Mouse (Mus musculus) liver, postnatal 0 days (tissue): ENCODE measurements around the gene Ccni. TPM values are rescaled to one million over a fixed set of nuclear protein-coding genes. Genes with fewer than 3 reads are reported as not detected.

Experiments
- ATAC-seq: fragments of 200-750 bp; cut with Nextera tagmentation; 2 replicates; pipeline ENCODE4 v1.8.0; 2017; ENCODE audit warnings: mild to moderate bottlenecking, moderate library complexity
- DNase-seq: peaks from one replicate; pipeline ENCODE4 v3.0.0-alpha.2; 2016
- H3K27ac ChIP-seq: fragments of 300-500 bp; sonication (generic); 2 replicates; pipeline ENCODE4 v1.5.1; 2014; ENCODE audit warnings: antibody characterized with exemption, moderate library complexity, mild to moderate bottlenecking, low read depth
- H3K27me3 ChIP-seq: fragments of 300-500 bp; sonication (generic); 2 replicates; pipeline ENCODE4 v1.6.1; 2014; ENCODE audit warnings: low read length, control low read depth, mixed read lengths; ENCODE audit not compliant: insufficient read depth
- H3K36me3 ChIP-seq: fragments of 300-500 bp; sonication (generic); replicated peaks from 2 replicates; pipeline ENCODE4 v1.6.1; 2014; ENCODE audit warnings: mild to moderate bottlenecking, control low read depth, low read length, moderate library complexity, mixed read lengths; ENCODE audit not compliant: insufficient read depth
- H3K4me1 ChIP-seq: fragments of 300-500 bp; sonication (generic); 2 replicates; pipeline ENCODE4 v1.6.1; 2014; ENCODE audit warnings: antibody characterized with exemption, mild to moderate bottlenecking, control low read depth; ENCODE audit not compliant: insufficient read depth
- H3K4me2 ChIP-seq: fragments of 300-500 bp; sonication (generic); 2 replicates; pipeline ENCODE4 v1.6.1; 2014; ENCODE audit warnings: low read depth, mild to moderate bottlenecking, low read length, moderate library complexity, mixed read lengths
- H3K4me3 ChIP-seq: fragments of 300-500 bp; sonication (generic); 2 replicates; pipeline ENCODE4 v1.5.1; 2014; ENCODE audit warnings: low read depth, low read length
- H3K9ac ChIP-seq: fragments of 300-500 bp; sonication (generic); replicated peaks from 2 replicates; pipeline ENCODE4 v1.6.1; 2014; ENCODE audit warnings: mild to moderate bottlenecking, moderate library complexity
- H3K9me3 ChIP-seq: fragments of 300-500 bp; sonication (generic); 2 replicates; pipeline ENCODE4 v1.6.1; 2016; ENCODE audit warnings: mild to moderate bottlenecking, control low read depth, low read length, mixed read lengths
- CTCF ChIP-seq: sonication (generic); IDR thresholded peaks from 2 replicates; pipeline ENCODE4 v1.5.1; 2016; ENCODE audit warnings: antibody characterized with exemption, low read depth
- EP300 ChIP-seq: IDR thresholded peaks from 2 replicates; pipeline ENCODE4 v1.6.1; 2016; ENCODE audit warnings: antibody characterized with exemption, low read depth, mild to moderate bottlenecking
- WGBS: fragments of 180-500 bp; shearing (Covaris S2); extraction: QIAGEN DNeasy Blood & Tissue Kit; methylation state at CpG from one replicate; pipeline ENCODE4 v1.1.7; 2014; ENCODE audit not compliant: insufficient replicate concordance; 5-methylcytosine and 5-hydroxymethylcytosine counted together
- polyA plus RNA-seq: library from polyadenylated mRNA; unstranded; fragments of >200 nt; fragmentation: Nextera tagmentation; extraction: Ambion mirVana; gene quantifications from 2 replicates; pipeline ENCODE4 v1.2.1, GENCODE M21; 2015

The Ccni gene
- 41.2 and 41.9 TPM in 2 replicates for polyA plus RNA-seq

- ATAC-seq (peak; percentile 97), DNase-seq (peak; percentile 96)
- Histone ChIP-seq H3K27me3 (no peaks in the 10 kb centered on the region), H3K9me3 (no peaks in the 10 kb centered on the region), H3K27ac (peak within 1 kb of the TSS; percentile 99), H3K4me2 (peak within 1 kb of the TSS; percentile 79), H3K36me3 (peaks cover 3% of the 10 kb centered on the region), H3K9ac (peak within 1 kb of the TSS; percentile 98), H3K4me1 (peaks cover 11% of the 10 kb centered on the region), H3K4me3 (peak within 1 kb of the TSS; percentile 94)
- WGBS: under 1% methylated on average over 78 of the region's 79 CpGs
- TF ChIP-seq EP300: peak; percentile 87
- no peak for TF ChIP-seq CTCF
Measured at GRCm38 (mm10) chr5:93206109-93207005, at the start of gene Ccni, which contains the start of gene 2010109A12Rik. Gene Ccni (minus strand): TSS chr5:93206495. Gene 2010109A12Rik (plus strand): TSS chr5:93206518.

DNA sequence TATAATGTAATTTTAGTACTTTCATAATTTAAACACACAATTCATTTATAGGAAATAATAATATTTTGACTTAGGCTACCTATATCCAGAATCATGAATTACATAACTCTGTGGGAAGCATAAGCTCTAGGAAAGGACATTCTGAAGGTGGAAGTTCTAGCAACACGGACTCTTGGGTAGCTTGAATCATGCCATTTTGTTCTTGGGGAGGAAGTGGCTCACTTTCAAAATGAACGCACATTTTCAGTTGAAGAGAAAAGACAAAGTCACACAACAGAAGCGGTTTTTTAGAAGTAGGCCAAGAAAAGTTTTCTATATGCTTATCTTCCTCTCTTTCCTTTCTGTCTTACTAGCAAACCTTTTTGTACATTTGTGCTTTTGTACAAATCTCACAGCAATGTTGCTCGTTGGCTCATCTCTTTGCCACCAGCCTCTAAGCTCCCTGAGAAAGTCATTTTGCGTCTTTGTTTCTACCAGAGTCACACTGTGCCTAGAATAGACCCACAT lies 49.5 kb upstream of the Ccni start:
- TF ChIP-seq CTCF (no peak), EP300 (no peak)
- Histone ChIP-seq H3K36me3 (no peaks in the 10 kb centered on the region), H3K4me2 (no peak overlapping the region), H3K27ac (no peak overlapping the region), H3K9ac (no peak overlapping the region), H3K4me3 (no peak overlapping the region), H3K9me3 (no peaks in the 10 kb centered on the region), H3K4me1 (peaks cover 6% of the 10 kb centered on the region; the same call in 1 of the 2 replicates), H3K27me3 (no peaks in the 10 kb centered on the region)
- ATAC-seq (no peak), DNase-seq (no peak)
- 77% methylated on average over 5 of the region's 5 CpGs for WGBS

- Histone ChIP-seq H3K4me3 (no peak overlapping the region), H3K27me3 (no peaks in the 10 kb centered on the region), H3K27ac (peak overlapping the region; percentile 45; the same call in 1 of the 2 replicates), H3K4me2 (no peak overlapping the region), H3K36me3 (no peaks in the 10 kb centered on the region), H3K4me1 (peaks cover 6% of the 10 kb centered on the region; the same call in 1 of the 2 replicates), H3K9ac (no peak overlapping the region), H3K9me3 (no peaks in the 10 kb centered on the region)
- 77% methylated on average over 12 of the region's 12 CpGs for WGBS
- TF ChIP-seq EP300 (no peak), CTCF (no peak)
- DNase-seq: peak; percentile 34
- ATAC-seq: peak; percentile 93
Measured at GRCm38 (mm10) chr5:93251001-93251760, 44.9 kb upstream of the Ccni start.

- Histone ChIP-seq H3K36me3 (no peaks in the 10 kb centered on the region), H3K9me3 (no peaks in the 10 kb centered on the region), H3K9ac (no peak overlapping the region), H3K4me3 (no peak overlapping the region), H3K4me2 (no peak overlapping the region), H3K4me1 (peaks cover 6% of the 10 kb centered on the region; the same call in 1 of the 2 replicates), H3K27ac (no peak overlapping the region), H3K27me3 (no peaks in the 10 kb centered on the region)
- ATAC-seq (no peak), DNase-seq (no peak)
- TF ChIP-seq EP300: no peak
- no peak for TF ChIP-seq CTCF
- WGBS: 77% methylated on average over 6 of the region's 6 CpGs
Measured at GRCm38 (mm10) chr5:93249940-93250578, 43.8 kb upstream of the Ccni start.

DNA sequence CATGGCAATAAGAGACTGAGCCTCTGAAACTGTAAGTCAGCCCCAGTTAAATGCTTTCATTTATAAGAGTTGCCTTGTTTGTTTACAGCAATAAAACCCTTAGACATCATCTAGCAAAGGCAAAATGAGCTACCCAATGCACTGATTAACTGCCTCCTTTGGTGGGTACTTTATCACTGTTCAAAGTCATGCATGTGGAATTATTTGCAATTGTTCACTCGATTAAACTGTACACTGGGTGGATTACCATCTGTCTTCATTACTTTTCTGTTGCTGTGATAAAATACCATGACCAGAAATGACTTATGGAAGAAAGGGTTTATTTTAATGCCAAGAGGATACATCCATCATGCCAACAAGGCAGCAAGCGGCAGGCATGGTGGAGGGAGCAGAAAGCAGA lies 39.0 kb upstream of the Ccni start:
- TF ChIP-seq CTCF (no peak), EP300 (no peak)
- peaks cover 7% of the 10 kb centered on the region; the same call in 1 of the 2 replicates for H3K4me1 ChIP-seq
- H3K27ac ChIP-seq: no peak overlapping the region
- DNase-seq (no peak), ATAC-seq (no peak)
- no peaks in the 10 kb centered on the region for H3K27me3 ChIP-seq
- H3K4me2 ChIP-seq: no peak overlapping the region
- H3K9me3 ChIP-seq: no peaks in the 10 kb centered on the region
- H3K4me3 ChIP-seq: no peak overlapping the region
- no peak overlapping the region for H3K9ac ChIP-seq
- no peaks in the 10 kb centered on the region for H3K36me3 ChIP-seq
- 75% methylated on average over 2 of the region's 2 CpGs for WGBS
